ENCODE assay signal across 8 mouse cellular contexts in the genomic region with DNA sequence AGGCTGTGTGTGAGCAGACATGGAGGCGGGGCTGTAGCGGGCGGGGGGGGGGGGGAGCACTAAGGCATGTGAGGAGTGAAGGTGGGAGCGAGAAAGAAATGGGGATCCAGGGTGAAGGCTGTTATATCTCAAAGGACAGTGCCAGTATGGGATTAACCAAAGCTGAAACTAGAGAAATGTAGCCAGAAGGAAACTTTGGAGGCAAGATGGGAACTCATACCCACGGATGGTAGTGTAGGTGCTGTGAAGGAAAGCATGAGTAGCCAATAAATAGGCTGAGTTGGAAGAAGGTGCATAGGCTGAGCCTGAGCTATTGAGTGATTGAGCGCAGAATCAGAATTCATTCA. TPM values are rescaled to one million over a fixed set of nuclear protein-coding genes. Genes with fewer than 3 reads are reported as not detected.
DNase-seq lines count a peak whose midpoint lies in the region; ATAC-seq lines count a peak whose summit lies in the region.

No protein-coding gene starts in this region.

- peak overlapping the region; percentile 61 for H3K4me3 ChIP-seq in kidney, embryonic 16.5 days (ENCODE audit: low read length)
- peak overlapping the region; percentile 59 for H3K4me3 ChIP-seq in embryonic facial prominence, embryonic 11.5 days (ENCODE audit: low read depth, low read length)
- peak overlapping the region; percentile 61 for H3K4me3 ChIP-seq in hindbrain, embryonic 16.5 days (ENCODE audit: low read length)
- H3K4me3 ChIP-seq in midbrain, embryonic 15.5 days, result peak overlapping the region; percentile 54

- no peaks in the 10 kb centered on the region; the same call in 1 of the 2 replicates for H3K9me3 ChIP-seq in kidney, embryonic 16.5 days (ENCODE audit: low read length)
- H3K9me3 ChIP-seq in embryonic facial prominence, embryonic 11.5 days (replicated peaks; ENCODE audit: control insufficient read depth, low read length), result no peaks in the 10 kb centered on the region
- H3K9me3 ChIP-seq in hindbrain, embryonic 16.5 days (ENCODE audit: control insufficient read depth, low read length), result no peaks in the 10 kb centered on the region
- no peaks in the 10 kb centered on the region for H3K9me3 ChIP-seq in midbrain, embryonic 15.5 days

- ATAC-seq in kidney, embryonic 16.5 days (ENCODE audit: low FRiP score, low TSS enrichment), result no peak
- no peak for ATAC-seq in embryonic facial prominence, embryonic 11.5 days (replicated peaks; ENCODE audit: insufficient number of reproducible peaks, low FRiP score, low TSS enrichment, low read depth)
- peak; percentile 28 for ATAC-seq in hindbrain, embryonic 16.5 days
- ATAC-seq in midbrain, embryonic 15.5 days (replicated peaks), result peak; percentile 15

- H3K27ac ChIP-seq in kidney, embryonic 16.5 days (ENCODE audit: low read length), result no peak overlapping the region
- H3K27ac ChIP-seq in embryonic facial prominence, embryonic 11.5 days (replicated peaks; ENCODE audit: low read depth, low read length), result no peak overlapping the region
- peak overlapping the region; percentile 89 for H3K27ac ChIP-seq in hindbrain, embryonic 16.5 days (ENCODE audit: low read depth, low read length)
- H3K27ac ChIP-seq in midbrain, embryonic 15.5 days, result peak overlapping the region; percentile 93

- no peaks in the 10 kb centered on the region for H3K36me3 ChIP-seq in kidney, embryonic 16.5 days (ENCODE audit: insufficient read depth, low read length)
- no peaks in the 10 kb centered on the region for H3K36me3 ChIP-seq in embryonic facial prominence, embryonic 11.5 days (replicated peaks; ENCODE audit: control insufficient read depth, insufficient read depth, low read depth, low read length)
- no peaks in the 10 kb centered on the region for H3K36me3 ChIP-seq in hindbrain, embryonic 16.5 days (ENCODE audit: control insufficient read depth, insufficient read depth, low read length)
- H3K36me3 ChIP-seq in midbrain, embryonic 15.5 days (replicated peaks), result no peaks in the 10 kb centered on the region

- 28% methylated on average over 4 of the region's 6 CpGs for WGBS in kidney, embryonic 16.5 days
- 23% methylated on average over 6 of the region's 6 CpGs for WGBS in embryonic facial prominence, embryonic 11.5 days
- 20% methylated on average over 5 of the region's 6 CpGs for WGBS in hindbrain, embryonic 16.5 days
- 22% methylated on average over 6 of the region's 6 CpGs for WGBS in midbrain, embryonic 15.5 days

- peaks cover 24% of the 10 kb centered on the region for H3K4me1 ChIP-seq in kidney, embryonic 16.5 days (ENCODE audit: insufficient read depth, low read length)
- no peaks in the 10 kb centered on the region for H3K4me1 ChIP-seq in embryonic facial prominence, embryonic 11.5 days (ENCODE audit: control insufficient read depth, insufficient read depth, low read length)
- H3K4me1 ChIP-seq in hindbrain, embryonic 16.5 days (ENCODE audit: control insufficient read depth, insufficient read depth, low read depth, low read length), result peaks cover 10% of the 10 kb centered on the region
- H3K4me1 ChIP-seq in midbrain, embryonic 15.5 days, result peaks cover 24% of the 10 kb centered on the region

- no peak for DNase-seq in kidney, postnatal 25 days
- DNase-seq in embryonic facial prominence, embryonic 11.5 days (ENCODE audit: low spot score), result no peak
- DNase-seq in adrenal gland, adult 18-20 months (ENCODE audit: low spot score in 2 of 2), result no peak
- no peak for DNase-seq in adrenal gland, adult (ENCODE audit: inconsistent age in 2 of 2, low spot score in 1 of 2)
- no peak for DNase-seq in adrenal gland, postnatal 10 days

- peak overlapping the region; percentile 60 for H3K4me2 ChIP-seq in kidney, embryonic 16.5 days (replicated peaks; ENCODE audit: low read depth, low read length)
- H3K4me2 ChIP-seq in embryonic facial prominence, embryonic 11.5 days (ENCODE audit: low read depth, low read length), result peak overlapping the region; percentile 33
- peak overlapping the region; percentile 54 for H3K4me2 ChIP-seq in hindbrain, embryonic 16.5 days (ENCODE audit: low read length)
- peak overlapping the region; percentile 46 for H3K4me2 ChIP-seq in midbrain, embryonic 15.5 days

- H3K9ac ChIP-seq in kidney, embryonic 16.5 days (replicated peaks; ENCODE audit: low read length), result no peak overlapping the region
- H3K9ac ChIP-seq in embryonic facial prominence, embryonic 11.5 days (replicated peaks; ENCODE audit: low read length), result no peak overlapping the region
- H3K9ac ChIP-seq in hindbrain, embryonic 16.5 days (ENCODE audit: low read depth, low read length), result peak overlapping the region; percentile 51
- no peak overlapping the region for H3K9ac ChIP-seq in midbrain, embryonic 15.5 days

- no peaks in the 10 kb centered on the region for H3K27me3 ChIP-seq in kidney, embryonic 16.5 days (ENCODE audit: insufficient read depth, low read length)
- no peaks in the 10 kb centered on the region for H3K27me3 ChIP-seq in embryonic facial prominence, embryonic 11.5 days (ENCODE audit: control insufficient read depth, insufficient read depth, low read length)
- H3K27me3 ChIP-seq in hindbrain, embryonic 16.5 days (replicated peaks; ENCODE audit: control insufficient read depth, insufficient read depth, low read length), result no peaks in the 10 kb centered on the region
- no peaks in the 10 kb centered on the region for H3K27me3 ChIP-seq in midbrain, embryonic 15.5 days (replicated peaks)

RNA-seq across cellular contexts. Expression of a gene that starts 0.8 kb away (rescaled TPM):
- polyA plus RNA-seq in kidney, embryonic 16.5 days (2015; fragmentation: Nextera tagmentation; extraction: Ambion mirVana), result 1.9 and 2.2 TPM in 2 replicates
- 1.2 and 1.3 TPM in 2 replicates for polyA plus RNA-seq in embryonic facial prominence, embryonic 11.5 days (2014; fragmentation: Nextera tagmentation; extraction: Ambion mirVana)
- 7.1 and 8.7 TPM in 2 replicates for polyA plus RNA-seq in hindbrain, embryonic 16.5 days (2015; fragmentation: Nextera tagmentation; extraction: Ambion mirVana)
- 7.5 and 8.1 TPM in 2 replicates for polyA plus RNA-seq in midbrain, embryonic 15.5 days (2015; fragmentation: Nextera tagmentation; extraction: Ambion mirVana)
- total RNA-seq in adrenal gland, adult 18-20 months (2021), result 1 to 10 TPM; 3.2 to 4.4 TPM
- 1 to 10 TPM; 3.2 to 3.5 TPM for total RNA-seq in adrenal gland, postnatal 10 days (2021)

RNA-seq across cellular contexts. Expression of a gene that starts 1.4 kb away (rescaled TPM):
- polyA plus RNA-seq in kidney, embryonic 16.5 days (2015; fragmentation: Nextera tagmentation; extraction: Ambion mirVana), result 0.18 TPM in 1 of 2 replicates, not detected in the other
- 0.07 TPM in 1 of 2 replicates, not detected in the other for polyA plus RNA-seq in embryonic facial prominence, embryonic 11.5 days (2014; fragmentation: Nextera tagmentation; extraction: Ambion mirVana)
- 0.06 and 0.18 TPM in 2 replicates for polyA plus RNA-seq in hindbrain, embryonic 16.5 days (2015; fragmentation: Nextera tagmentation; extraction: Ambion mirVana)
- polyA plus RNA-seq in midbrain, embryonic 15.5 days (2015; fragmentation: Nextera tagmentation; extraction: Ambion mirVana), result 0.10 TPM in 1 of 2 replicates, not detected in the other
- not detected for total RNA-seq in adrenal gland, adult 18-20 months (2021)
- under 1 TPM; 0.30 to 0.45 TPM for total RNA-seq in adrenal gland, postnatal 10 days (2021)

RNA-seq across cellular contexts. Expression of a gene that starts 30.5 kb away (rescaled TPM):
- 35.3 and 36.6 TPM in 2 replicates for polyA plus RNA-seq in kidney, embryonic 16.5 days (2015; fragmentation: Nextera tagmentation; extraction: Ambion mirVana)
- polyA plus RNA-seq in embryonic facial prominence, embryonic 11.5 days (2014; fragmentation: Nextera tagmentation; extraction: Ambion mirVana), result 26.9 TPM in 2 replicates
- 28.0 and 29.5 TPM in 2 replicates for polyA plus RNA-seq in hindbrain, embryonic 16.5 days (2015; fragmentation: Nextera tagmentation; extraction: Ambion mirVana)
- polyA plus RNA-seq in midbrain, embryonic 15.5 days (2015; fragmentation: Nextera tagmentation; extraction: Ambion mirVana), result 33.0 and 34.4 TPM in 2 replicates
- total RNA-seq in adrenal gland, adult 18-20 months (2021), result 10 to 100 TPM; 16.9 to 23.8 TPM
- 10 to 100 TPM; 17.8 to 20.1 TPM for total RNA-seq in adrenal gland, postnatal 10 days (2021)

RNA-seq across cellular contexts. Expression of a gene that starts 32.0 kb away (rescaled TPM):
- polyA plus RNA-seq in kidney, embryonic 16.5 days (2015; fragmentation: Nextera tagmentation; extraction: Ambion mirVana), result 0.04 and 0.09 TPM in 2 replicates
- polyA plus RNA-seq in embryonic facial prominence, embryonic 11.5 days (2014; fragmentation: Nextera tagmentation; extraction: Ambion mirVana), result not detected in 2 replicates
- 0.20 and 0.27 TPM in 2 replicates for polyA plus RNA-seq in hindbrain, embryonic 16.5 days (2015; fragmentation: Nextera tagmentation; extraction: Ambion mirVana)
- polyA plus RNA-seq in midbrain, embryonic 15.5 days (2015; fragmentation: Nextera tagmentation; extraction: Ambion mirVana), result 0.13 and 0.27 TPM in 2 replicates
- not detected for total RNA-seq in adrenal gland, adult 18-20 months (2021)
- not detected for total RNA-seq in adrenal gland, postnatal 10 days (2021)

Comparison
In these comparisons a context has a peak if more than half of its experiments do, and no peak if none do; other contexts are left out.
1. ATAC-seq: peak in hindbrain, embryonic 16.5 days (single experiment) and midbrain, embryonic 15.5 days (single experiment); none in kidney, embryonic 16.5 days (single experiment) and embryonic facial prominence, embryonic 11.5 days (single experiment).
2. H3K27ac ChIP-seq: peak in hindbrain, embryonic 16.5 days (single experiment) and midbrain, embryonic 15.5 days (single experiment); none in kidney, embryonic 16.5 days (single experiment) and embryonic facial prominence, embryonic 11.5 days (single experiment).
3. Peak in every context shown above with its lines, with median percentiles within 50 percentile points of each other: H3K4me2 ChIP-seq and H3K4me3 ChIP-seq.